Mouse (Mus musculus) erythroblast, embryonic 14.5 days (primary cell): Measurements from ENCODE around the gene Nubp2. TPM values are rescaled to one million over a fixed set of nuclear protein-coding genes. Genes with fewer than 3 reads are reported as not detected.

Experiments used
- H3K27me3 ChIP-seq: 2 replicates; pipeline ENCODE4 v1.6.1; 2012; ENCODE audit warnings: inconsistent platforms; ENCODE audit not compliant: control insufficient read depth
- H3K36me3 ChIP-seq: 2 replicates; pipeline ENCODE4 v1.6.1; 2012; ENCODE audit warnings: mild to moderate bottlenecking, inconsistent platforms; ENCODE audit not compliant: control insufficient read depth
- H3K4me1 ChIP-seq: 2 replicates; pipeline ENCODE4 v1.6.1; 2012; ENCODE audit warnings: inconsistent platforms; ENCODE audit not compliant: control insufficient read depth
- H3K4me3 ChIP-seq: replicated peaks from 2 replicates; pipeline ENCODE3; 2012; ENCODE audit warnings: moderate library complexity, mild to moderate bottlenecking, inconsistent platforms
- H3K9me3 ChIP-seq: 2 replicates; pipeline ENCODE4 v1.6.1; 2012; ENCODE audit warnings: low read length, inconsistent platforms, mixed read lengths; ENCODE audit not compliant: control insufficient read depth
- GATA1 ChIP-seq: IDR thresholded peaks from 2 replicates; pipeline ENCODE4 v1.6.1; 2012; ENCODE audit warnings: low read length, inconsistent platforms, mixed read lengths
- TAL1 ChIP-seq: IDR thresholded peaks from 3 replicates; pipeline ENCODE4 v1.6.1; 2012; ENCODE audit warnings: low read length, inconsistent platforms, mixed read lengths
- polyA plus RNA-seq: library from polyadenylated mRNA; stranded (reverse); fragments of >175 nt; gene quantifications from 2 replicates; pipeline ENCODE4 v1.2.3, GENCODE M21; 2012

Nubp2 gene
- polyA plus RNA-seq, 1 experiment = 7.5 TPM

DNA sequence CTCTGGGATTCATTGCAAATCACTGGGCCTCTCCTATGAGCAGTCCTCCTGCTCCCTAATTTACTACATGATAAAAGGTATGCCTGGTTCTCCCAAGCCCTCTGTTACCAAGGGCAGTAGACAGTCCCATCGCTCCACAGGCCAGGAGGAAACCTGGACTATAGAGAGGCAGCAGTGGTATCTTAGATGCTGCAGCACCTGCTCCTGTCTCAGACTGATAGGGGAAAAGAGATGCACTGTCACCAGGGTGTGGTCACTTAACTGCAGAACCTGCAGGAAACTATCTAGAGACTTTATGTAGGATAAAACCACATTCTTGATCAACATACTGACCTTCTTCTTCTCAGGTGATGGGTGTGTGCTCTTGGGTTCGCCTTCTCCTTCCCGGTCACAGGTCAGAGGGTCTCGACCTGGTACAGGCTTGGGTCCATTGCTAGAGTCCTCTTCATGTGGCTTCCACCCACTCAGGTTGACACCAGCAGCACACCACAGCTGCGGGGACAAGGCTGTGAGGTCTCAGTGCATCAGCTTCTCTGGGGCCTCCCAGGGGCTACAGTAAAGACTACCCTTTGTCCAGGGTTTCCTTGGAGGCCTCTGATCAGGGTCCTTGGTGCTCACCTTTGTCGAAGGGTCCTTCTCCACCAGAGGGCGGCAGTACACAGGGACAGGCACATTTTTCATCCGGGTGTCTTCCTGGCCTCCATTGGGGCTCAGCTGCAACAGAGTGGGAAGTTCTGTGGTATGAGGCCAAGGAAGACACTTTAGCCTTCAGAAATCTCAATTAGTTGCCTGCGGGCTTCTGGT is 16.7 kb upstream of the Nubp2 start:
- H3K36me3 ChIP-seq = peaks cover 100% of the 10 kb centered on the region
- peak overlapping the region; percentile 59 for H3K4me3 ChIP-seq
- no peaks in the 10 kb centered on the region for H3K9me3 ChIP-seq
- TF ChIP-seq TAL1 (peak; percentile 100), GATA1 (peak; percentile 98)
- H3K4me1 ChIP-seq = peaks cover 73% of the 10 kb centered on the region
- no peaks in the 10 kb centered on the region for H3K27me3 ChIP-seq

DNA sequence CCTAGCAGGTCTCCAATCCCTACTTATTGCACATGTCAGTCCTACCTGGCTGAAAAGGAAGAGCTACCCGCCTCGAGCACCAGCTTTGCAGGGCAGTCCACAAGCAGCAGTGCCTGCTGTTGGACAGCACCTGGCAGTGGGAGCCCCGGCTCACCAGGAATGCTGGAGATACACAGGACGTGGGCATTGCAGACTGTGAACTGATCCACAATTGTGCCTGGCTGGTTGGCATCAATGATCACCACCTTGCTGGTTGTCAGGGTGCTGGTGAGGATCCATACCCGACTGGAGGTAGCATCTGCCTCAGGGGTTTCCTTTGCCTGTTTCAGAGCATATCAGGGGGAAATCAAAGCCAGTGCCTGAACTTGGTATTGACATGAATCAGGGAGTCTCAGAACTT is 16.0 kb upstream of the Nubp2 start:
- Histone ChIP-seq H3K4me3 (peak overlapping the region; percentile 59), H3K27me3 (no peaks in the 10 kb centered on the region), H3K36me3 (peaks cover 100% of the 10 kb centered on the region)

DNA sequence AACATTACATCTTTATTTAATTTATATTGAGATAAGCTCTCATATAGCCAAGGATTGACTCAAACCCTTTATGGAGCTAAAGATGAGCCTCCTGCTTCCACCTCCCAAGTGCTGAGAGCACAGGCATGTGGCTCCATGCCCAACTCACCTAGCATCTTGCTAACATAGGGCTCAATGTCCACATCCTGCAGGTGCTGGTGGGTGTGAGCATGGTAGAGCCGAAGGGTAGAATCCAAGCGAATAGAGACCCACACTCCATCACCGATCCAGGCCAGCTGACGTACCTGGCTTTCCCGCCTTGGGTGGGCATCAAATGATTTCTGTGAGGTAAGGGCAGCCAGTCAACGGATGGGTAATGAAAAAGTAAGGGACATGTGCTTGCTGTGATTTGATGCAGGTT is 13.9 kb upstream of the Nubp2 start:
- peaks cover 86% of the 10 kb centered on the region for H3K36me3 ChIP-seq
- H3K27me3 ChIP-seq = no peaks in the 10 kb centered on the region
- peaks cover 93% of the 10 kb centered on the region for H3K4me1 ChIP-seq
- no peak overlapping the region for H3K4me3 ChIP-seq
- TF ChIP-seq GATA1 = no peak
- TF ChIP-seq TAL1 = no peak
- H3K9me3 ChIP-seq = no peaks in the 10 kb centered on the region

More for the DNA sequence above, 16.0 kb upstream of the Nubp2 start:
- TF ChIP-seq TAL1 (no peak), GATA1 (no peak)
- peaks cover 80% of the 10 kb centered on the region for H3K4me1 ChIP-seq
- no peaks in the 10 kb centered on the region for H3K9me3 ChIP-seq

DNA sequence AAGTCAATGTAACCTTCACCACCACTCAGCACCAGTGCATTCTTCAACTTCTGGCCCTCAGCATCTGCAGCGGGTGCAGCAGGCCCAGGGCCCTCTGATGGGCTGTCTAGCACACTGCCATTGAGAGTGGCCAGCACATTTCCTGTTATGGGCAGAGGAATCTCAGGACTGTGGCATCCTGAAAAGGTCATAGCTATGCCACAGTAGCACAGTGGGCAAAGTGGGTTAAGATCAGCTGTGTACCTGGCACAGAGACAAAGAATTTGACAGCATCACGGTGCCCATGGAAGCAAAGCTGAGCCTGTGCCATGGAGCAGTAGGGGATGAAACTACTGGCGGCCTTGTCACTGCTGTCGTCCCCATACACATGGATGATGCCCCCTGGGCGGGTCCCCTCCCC is 13.0 kb upstream of the Nubp2 start:
- Histone ChIP-seq H3K27me3 (no peaks in the 10 kb centered on the region), H3K4me1 (peaks cover 91% of the 10 kb centered on the region), H3K9me3 (no peaks in the 10 kb centered on the region), H3K4me3 (no peak overlapping the region), H3K36me3 (peaks cover 81% of the 10 kb centered on the region)
- TF ChIP-seq GATA1 = no peak
- TF ChIP-seq TAL1 = no peak

DNA sequence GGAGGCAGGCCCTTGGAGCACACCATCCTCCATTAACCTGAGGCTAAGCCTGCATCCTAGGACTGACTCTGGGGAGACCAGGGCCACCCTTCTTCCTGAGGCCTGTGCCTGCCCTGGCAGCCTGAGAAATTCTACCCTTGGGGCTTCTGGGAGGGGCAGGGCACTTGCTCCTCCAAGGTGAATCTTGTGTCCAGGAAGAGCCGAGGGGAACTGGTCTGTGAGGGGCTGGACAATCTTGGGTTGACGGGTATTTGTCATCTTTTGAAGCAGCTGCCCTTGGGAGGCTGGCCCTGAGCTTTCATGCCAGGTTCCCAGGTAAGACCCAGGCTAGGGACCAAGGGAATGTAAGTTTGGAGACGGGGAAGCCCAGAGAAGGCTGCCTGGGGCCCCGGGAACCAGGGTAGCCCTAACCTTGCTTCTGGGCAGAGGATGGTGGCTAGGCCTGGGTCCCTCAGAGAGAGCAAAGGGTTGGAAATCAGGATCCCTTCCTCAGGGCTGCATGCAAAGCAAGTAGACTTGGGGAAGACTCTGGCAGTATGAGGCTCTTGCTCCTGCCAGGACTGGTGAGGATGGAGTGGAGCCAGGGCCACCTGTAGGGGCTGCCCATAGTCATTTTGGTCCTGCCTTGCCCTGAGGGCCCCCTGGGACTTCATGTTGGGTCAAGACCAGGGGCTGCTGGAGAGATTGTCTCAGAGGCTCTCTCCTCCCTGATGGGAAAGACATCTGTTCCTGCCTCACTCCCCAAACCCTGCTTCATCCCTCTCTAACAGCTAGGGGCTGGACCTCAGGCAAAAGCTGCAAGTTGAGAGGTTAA is 12.1 kb upstream of the Nubp2 start:
- Histone ChIP-seq H3K9me3 (no peaks in the 10 kb centered on the region), H3K4me3 (peak overlapping the region; percentile 64), H3K4me1 (peaks cover 91% of the 10 kb centered on the region), H3K27me3 (no peaks in the 10 kb centered on the region), H3K36me3 (peaks cover 81% of the 10 kb centered on the region)
- TF ChIP-seq GATA1 (no peak), TAL1 (no peak)

DNA sequence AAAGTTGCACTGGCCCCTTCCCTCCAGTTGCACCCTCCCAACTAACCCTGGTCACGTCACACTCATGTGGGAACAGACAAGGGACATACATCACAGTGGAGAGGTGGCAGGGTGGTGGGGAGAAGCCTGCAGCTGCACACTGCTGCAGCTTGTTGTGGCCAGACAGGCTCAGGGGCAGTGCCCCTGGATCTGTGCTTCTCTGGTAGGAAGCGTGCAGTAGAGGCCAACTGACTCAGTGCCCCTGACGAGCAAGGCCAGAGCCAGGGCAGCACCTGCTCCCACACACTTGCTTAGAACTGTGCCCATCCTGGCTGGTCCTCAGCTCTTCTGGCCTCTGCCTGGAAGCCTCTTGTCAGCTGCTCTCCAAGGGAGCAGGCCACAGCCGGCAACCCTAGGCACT is 11.5 kb upstream of the Nubp2 start:
- Histone ChIP-seq H3K4me3 (peak overlapping the region; percentile 64), H3K36me3 (peaks cover 81% of the 10 kb centered on the region)

DNA sequence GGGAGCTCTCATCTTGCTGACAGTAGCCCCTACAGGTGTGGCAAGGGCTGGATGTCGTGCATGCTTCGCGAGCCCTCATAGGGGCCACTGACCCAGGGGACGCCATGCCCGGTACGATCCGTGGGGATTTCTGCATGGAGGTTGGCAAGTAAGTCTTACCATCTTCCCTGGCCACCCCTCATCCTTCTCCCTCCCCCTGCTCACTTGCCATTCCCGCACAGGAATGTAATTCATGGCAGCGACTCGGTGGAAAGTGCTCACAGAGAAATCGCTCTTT is 10.8 kb upstream of the Nubp2 start:
- no peaks in the 10 kb centered on the region for H3K9me3 ChIP-seq
- peak overlapping the region; percentile 64 for H3K4me3 ChIP-seq
- H3K36me3 ChIP-seq = peaks cover 81% of the 10 kb centered on the region
- no peaks in the 10 kb centered on the region for H3K27me3 ChIP-seq
- peaks cover 88% of the 10 kb centered on the region for H3K4me1 ChIP-seq
- no peak for TF ChIP-seq TAL1
- no peak for TF ChIP-seq GATA1

More for the DNA sequence above, 11.5 kb upstream of the Nubp2 start:
- H3K9me3 ChIP-seq = no peaks in the 10 kb centered on the region
- H3K4me1 ChIP-seq = peaks cover 90% of the 10 kb centered on the region
- TF ChIP-seq TAL1 (no peak), GATA1 (no peak)
- H3K27me3 ChIP-seq = no peaks in the 10 kb centered on the region

DNA sequence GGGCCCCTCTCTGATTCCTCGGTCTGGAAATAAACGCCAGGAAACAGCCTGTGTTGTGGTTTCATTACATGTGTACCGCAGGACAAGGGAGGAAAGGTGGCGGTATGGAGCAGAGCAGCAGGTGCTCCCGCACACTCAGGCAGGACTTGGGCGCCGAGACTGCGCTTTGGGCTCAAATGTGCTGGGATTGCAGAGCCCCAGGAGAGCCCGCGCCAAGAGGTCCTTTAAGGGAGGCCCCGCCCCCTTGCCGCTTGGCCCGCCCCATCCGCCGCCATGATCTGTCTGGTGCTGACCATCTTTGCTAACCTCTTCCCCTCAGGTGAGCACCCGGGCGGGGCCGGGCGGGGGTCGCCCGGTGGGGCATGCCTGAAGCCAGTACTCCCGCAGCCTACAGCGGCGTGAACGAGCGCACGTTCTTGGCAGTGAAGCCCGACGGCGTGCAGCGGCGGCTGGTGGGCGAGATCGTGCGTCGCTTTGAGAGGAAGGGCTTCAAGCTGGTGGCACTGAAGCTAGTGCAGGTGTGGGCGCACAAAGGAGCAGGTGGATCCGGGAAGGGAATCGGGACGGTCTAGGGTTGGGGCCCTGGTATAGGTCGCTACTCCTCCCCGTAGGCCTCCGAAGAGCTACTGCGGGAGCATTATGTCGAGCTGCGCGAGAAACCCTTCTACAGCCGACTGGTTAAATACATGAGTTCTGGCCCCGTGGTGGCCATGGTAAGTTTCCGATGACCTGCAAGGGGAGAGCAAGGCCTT is 10.3 kb upstream of the Nubp2 start, which contains the start of gene Nme3:
Nme3 (plus strand) TSS at position 260 of the 752 bp plus-strand sequence.
- TF ChIP-seq TAL1 (no peak), GATA1 (no peak)
- no peaks in the 10 kb centered on the region for H3K9me3 ChIP-seq
- peak within 1 kb of the TSS; percentile 64 for H3K4me3 ChIP-seq
- no peaks in the 10 kb centered on the region for H3K27me3 ChIP-seq
- H3K4me1 ChIP-seq = peaks cover 83% of the 10 kb centered on the region
- H3K36me3 ChIP-seq = peaks cover 81% of the 10 kb centered on the region
